25 mouse cellular contexts compared by ENCODE assay signal in the genomic region with DNA sequence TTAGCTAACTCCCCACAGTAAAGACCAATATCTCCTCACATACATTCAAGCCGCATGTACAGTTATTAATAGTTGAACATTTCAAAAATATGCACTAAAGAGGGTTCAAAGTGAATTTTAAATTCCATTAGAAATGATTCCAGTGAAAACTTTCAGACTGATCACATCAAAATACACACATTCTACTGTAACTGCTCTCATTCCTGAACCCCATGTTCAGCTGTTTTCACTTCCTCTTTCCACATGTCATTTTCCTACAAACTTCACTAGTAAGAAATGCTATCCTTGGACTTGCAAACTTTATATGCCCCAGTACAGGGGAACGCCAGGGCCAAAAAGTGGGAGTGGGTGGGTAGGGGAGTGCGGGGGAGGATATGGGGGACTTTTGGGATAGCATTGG. TPM values are rescaled to one million over a fixed set of nuclear protein-coding genes. Genes with fewer than 3 reads are reported as not detected.
DNase-seq lines count a peak whose midpoint lies in the region; ATAC-seq and TF ChIP-seq lines count a peak whose summit lies in the region.
"Had no signal": no experiment of that assay in that cellular context is flagged by ENCODE, and none has a peak within 500 bp of the region (broad histone marks: within the 10 kb centered on the region; RNA-seq: fewer than 3 reads in every experiment).

No protein-coding gene starts in this region.

- H3K27me3 ChIP-seq in CH12.LX (replicated peaks) (no peaks in the 10 kb centered on the region), MEL (ENCODE audit: control insufficient read depth in 1 of 2, insufficient read depth in 2 of 2, low read length in 2 of 2) (no peaks in the 10 kb centered on the region)
- no peaks in the 10 kb centered on the region for H3K27me3 ChIP-seq in forebrain, embryonic 15.5 days
- no peaks in the 10 kb centered on the region for H3K27me3 ChIP-seq in forebrain, postnatal 0 days (ENCODE audit: insufficient read depth, low read length)
- H3K27me3 ChIP-seq: embryonic facial prominence, embryonic 13.5 days; forebrain, embryonic 12.5 days; hindbrain, embryonic 15.5 days; Patski had no signal

- H3K36me3 ChIP-seq in CH12.LX (replicated peaks in 1 of 2; ENCODE audit: control insufficient read depth in 1 of 2, insufficient read depth in 1 of 2, low read length in 1 of 2) (peaks cover 31 to 57% of the 10 kb centered on the region in 2 experiments), MEL (ENCODE audit: control insufficient read depth in 1 of 2, insufficient read depth in 2 of 2, low read length in 2 of 2) (peaks cover 2 to 8% of the 10 kb centered on the region in 2 experiments), macrophage (ENCODE audit: inconsistent target) (no peaks in the 10 kb centered on the region)
- H3K36me3 ChIP-seq in forebrain, embryonic 15.5 days, result peaks cover 4% of the 10 kb centered on the region
- H3K36me3 ChIP-seq in forebrain, postnatal 0 days (ENCODE audit: insufficient read depth), result peaks cover 3% of the 10 kb centered on the region; the same call in 1 of the 2 replicates

- H3K4me1 ChIP-seq in CH12.LX (ENCODE audit: control insufficient read depth in 1 of 2, insufficient read depth in 2 of 2) (peaks cover 6 to 50% of the 10 kb centered on the region in 2 experiments), MEL (ENCODE audit: control insufficient read depth in 1 of 2, insufficient read depth in 2 of 2, low read length in 2 of 2) (peaks cover 0 to 2% of the 10 kb centered on the region in 2 experiments; a peak in 2 of 4 replicates)
- peaks cover 25% of the 10 kb centered on the region for H3K4me1 ChIP-seq in forebrain, embryonic 15.5 days
- H3K4me1 ChIP-seq in forebrain, postnatal 0 days (ENCODE audit: insufficient read depth), result peaks cover 3% of the 10 kb centered on the region; the same call in 1 of the 2 replicates

- TF ChIP-seq EP300 in CH12.LX (IDR thresholded peaks at IDR 0.05; ENCODE audit: low read length) (peak; percentile 85), MEL (IDR thresholded peaks at IDR 0.05; ENCODE audit: low read depth in 1 of 2, low read length in 2 of 2) (no peak)

- TF ChIP-seq POLR2A in CH12.LX (IDR thresholded peaks at IDR 0.05; ENCODE audit: low read depth, low read length) (no peak), MEL (IDR thresholded peaks at IDR 0.05; ENCODE audit: control insufficient read depth in 1 of 2, insufficient read depth in 1 of 2, low read depth in 1 of 2, low read length in 2 of 2, poor library complexity in 1 of 2) (no peak)

- H3K4me3 ChIP-seq in CH12.LX (replicated peaks in 1 of 3; ENCODE audit: low read depth in 2 of 3, low read length in 2 of 3, poor library complexity in 1 of 3) (no peak overlapping the region), MEL (ENCODE audit: control insufficient read depth in 1 of 2, insufficient read depth in 1 of 2, low read depth in 2 of 2, low read length in 2 of 2) (no peak overlapping the region), macrophage (ENCODE audit: inconsistent target) (no peak overlapping the region)
- H3K4me3 ChIP-seq in forebrain, embryonic 15.5 days, result no peak overlapping the region
- no peak overlapping the region for H3K4me3 ChIP-seq in forebrain, postnatal 0 days (ENCODE audit: low read depth, low read length)
- H3K4me3 ChIP-seq: embryonic facial prominence, embryonic 10.5 days; embryonic facial prominence, embryonic 13.5 days; erythroblast, embryonic 14.5 days; forebrain, embryonic 12.5 days; hindbrain, embryonic 12.5 days; hindbrain, embryonic 15.5 days had no signal

- no peak for DNase-seq in CH12.LX (ENCODE audit: extremely low read depth)
- DNase-seq in MEL (ENCODE audit: low read depth, low spot score), result peak; percentile 31
- DNase-seq in forebrain, postnatal 0 days, result no peak
- DNase-seq in thymus, postnatal 10 days (ENCODE audit: low spot score in 2 of 2), result no peak
- DNase-seq: adrenal gland, postnatal 10 days; adrenal gland, postnatal 36 days; cerebellum, adult 11 months; cerebellum, adult 2 months; cerebellum, adult 9-11 months; cerebellum, postnatal 36 days; embryo, embryonic 11 days; gastrocnemius, postnatal 10 days; heart, adult 11 months had no signal

- no peak for ATAC-seq in forebrain, embryonic 15.5 days (replicated peaks)
- no peak for ATAC-seq in forebrain, postnatal 0 days
- ATAC-seq: CD4-positive, CD25-positive, alpha-beta regulatory T cell, adult 4 months; forebrain, embryonic 16.5 days; Patski had no signal

- dilution Hi-C loops in CH12.LX (cut with MboI; ENCODE audit: extremely low pct_ligation_motif_present, extremely low pct_unique_long_range_greater_than_20kb, low sequenced_read_pairs), result no loop called here

- in situ Hi-C loops in CH12.LX (cut with MboI; ENCODE audit: low pct_ligation_motif_present, low pct_unique_long_range_greater_than_20kb, low sequenced_read_pairs), result loop anchor here (10.0 to 25.0 kb wide), 2 partner anchors 130 to 598 kb away; no protein-coding TSS in a partner anchor

- TF ChIP-seq CTCF in CH12.LX (conservative IDR thresholded peaks at IDR 0.05 in 1 of 2, IDR thresholded peaks at IDR 0.05 in 1 of 2; ENCODE audit: low read depth in 2 of 2, low read length in 2 of 2), result no peak
- TF ChIP-seq CTCF in MEL (IDR thresholded peaks at IDR 0.05 in 2 of 3, conservative IDR thresholded peaks at IDR 0.05 in 1 of 3; ENCODE audit: control insufficient read depth in 1 of 3, insufficient read depth in 1 of 3, low read depth in 2 of 3, low read length in 3 of 3, poor library complexity in 1 of 3, severe bottlenecking in 1 of 3), result no peak
- no peak for TF ChIP-seq CTCF in forebrain, postnatal 0 days (IDR thresholded peaks at IDR 0.05; ENCODE audit: low read depth)

- peaks cover 65% of the 10 kb centered on the region for H3K79me2 ChIP-seq in CH12.LX (replicated peaks; ENCODE audit: control insufficient read depth, extremely low read depth, insufficient read depth, poor library complexity, severe bottlenecking)
- no peaks in the 10 kb centered on the region for H3K79me2 ChIP-seq in MEL (ENCODE audit: control insufficient read depth, insufficient read depth, low read length, poor library complexity)
- H3K79me2 ChIP-seq in macrophage (ENCODE audit: inconsistent target), result peaks cover 87% of the 10 kb centered on the region

- H3K27ac ChIP-seq in CH12.LX (ENCODE audit: insufficient read depth, low read depth) (no peak overlapping the region), MEL (ENCODE audit: control insufficient read depth, low read depth, low read length) (no peak overlapping the region), macrophage (peak overlapping the region; percentile 98)
- no peak overlapping the region for H3K27ac ChIP-seq in forebrain, embryonic 15.5 days (replicated peaks)
- no peak overlapping the region for H3K27ac ChIP-seq in forebrain, postnatal 0 days (ENCODE audit: low read depth, low read length)
- H3K27ac ChIP-seq: embryonic facial prominence, embryonic 10.5 days; embryonic facial prominence, embryonic 13.5 days; forebrain, embryonic 12.5 days; hindbrain, embryonic 12.5 days; hindbrain, embryonic 15.5 days had no signal

- H3K4me2 ChIP-seq in CH12.LX (ENCODE audit: insufficient read depth, low read depth, poor library complexity, severe bottlenecking), result no peak overlapping the region
- no peak overlapping the region for H3K4me2 ChIP-seq in forebrain, embryonic 15.5 days (replicated peaks)
- H3K4me2 ChIP-seq in forebrain, postnatal 0 days (ENCODE audit: low read depth), result no peak overlapping the region
- H3K4me2 ChIP-seq: embryonic facial prominence, embryonic 13.5 days; forebrain, embryonic 12.5 days; heart, embryonic 11.5 days; hindbrain, embryonic 12.5 days; hindbrain, embryonic 15.5 days had no signal

- no peak for TF ChIP-seq RAD21 in CH12.LX (IDR thresholded peaks at IDR 0.05; ENCODE audit: low read depth, low read length)
- no peak for TF ChIP-seq RAD21 in MEL (IDR thresholded peaks at IDR 0.05; ENCODE audit: low read depth, low read length)

- WGBS in macrophage (ENCODE audit: missing documents), result 29% methylated on average over 1 of the region's 3 CpGs
- 99% methylated on average over 3 of the region's 3 CpGs for WGBS in forebrain, embryonic 15.5 days
- 96% methylated on average over 3 of the region's 3 CpGs for WGBS in forebrain, postnatal 0 days

- H3K9ac ChIP-seq in CH12.LX (ENCODE audit: insufficient read depth, low read depth) (no peak overlapping the region), MEL (ENCODE audit: control insufficient read depth, low read depth, low read length, poor library complexity, severe bottlenecking) (no peak overlapping the region)
- no peak overlapping the region for H3K9ac ChIP-seq in forebrain, embryonic 15.5 days (replicated peaks)
- H3K9ac ChIP-seq in forebrain, postnatal 0 days, result no peak overlapping the region
- H3K9ac ChIP-seq: embryonic facial prominence, embryonic 13.5 days; forebrain, embryonic 12.5 days; hindbrain, embryonic 12.5 days; hindbrain, embryonic 15.5 days had no signal

- H3K9me3 ChIP-seq in CH12.LX (replicated peaks; ENCODE audit: low read length) (no peaks in the 10 kb centered on the region), MEL (replicated peaks; ENCODE audit: insufficient read depth, low read length) (no peaks in the 10 kb centered on the region)
- no peaks in the 10 kb centered on the region for H3K9me3 ChIP-seq in forebrain, embryonic 15.5 days
- no peaks in the 10 kb centered on the region for H3K9me3 ChIP-seq in forebrain, postnatal 0 days (ENCODE audit: low read length)
- H3K9me3 ChIP-seq: embryonic facial prominence, embryonic 10.5 days; embryonic facial prominence, embryonic 13.5 days; forebrain, embryonic 12.5 days; hindbrain, embryonic 12.5 days; hindbrain, embryonic 15.5 days had no signal

TF ChIP-seq in CH12.LX, 34 proteins besides CTCF, POLR2A, EP300 and RAD21 (continues in another document):
- TF ChIP-seq IRF4 (IDR thresholded peaks at IDR 0.05; ENCODE audit: low read depth, low read length) (peak; percentile 70), KAT2A (IDR thresholded peaks at IDR 0.05; ENCODE audit: insufficient replicate concordance, low read length) (no peak)

TF ChIP-seq in MEL, 35 proteins besides CTCF, POLR2A, EP300 and RAD21 (continues in another document):
- TF ChIP-seq MXI1 (IDR thresholded peaks at IDR 0.05; ENCODE audit: low read depth, low read length), result no peak

RNA-seq across cellular contexts. Expression of a gene that starts 12.6 kb away (rescaled TPM):
- total RNA-seq in CH12.LX (2012; rRNA removed), result 18.9 and 19.8 TPM in 2 replicates
- total RNA-seq in CH12.LX (2014; rRNA removed), result 23.4 and 23.9 TPM in 2 replicates
- polyA plus RNA-seq in CH12.LX (2012; ENCODE audit: insufficient read length, low read depth), result 23.8 and 27.7 TPM in 2 replicates
- 6.0 and 8.1 TPM in 2 replicates for total RNA-seq in MEL (2012; rRNA removed)
- 10 to 100 TPM; 14.0 to 42.5 TPM for polyA plus RNA-seq in MEL (2012; ENCODE audit: insufficient read depth in 1 of 2, insufficient read length in 2 of 2, low read depth in 1 of 2, low replicate concordance in 2 of 2, missing spikeins in 1 of 2)
- 100 to 1,000 TPM in 1 of 26 experiments, 10 to 100 TPM in 25; 16.0 to 103 (median 57.8) TPM for total RNA-seq in macrophage (2018; cell fraction: chromatin; rRNA removed)
- 10 to 100 TPM; 21.2 to 49.0 (median 33.4) TPM for total RNA-seq in macrophage (2018; cell fraction: cytosol; rRNA removed)
- total RNA-seq in macrophage (2018; cell fraction: nucleus; rRNA removed), result 100 to 1,000 TPM in 1 of 26 experiments, 10 to 100 TPM in 25; 28.5 to 109 (median 58.0) TPM
- polyA plus RNA-seq in macrophage (2018), result 17.3 to 21.9 TPM (median 20.8 TPM) in 3 replicates
- polyA plus RNA-seq in forebrain, embryonic 15.5 days (2015; fragmentation: Nextera tagmentation; extraction: Ambion mirVana), result 34.9 and 37.5 TPM in 2 replicates
- 70.1 and 82.7 TPM in 2 replicates for total RNA-seq in forebrain, postnatal 0 days (2014; rRNA removed)
- 22.2 and 22.9 TPM in 2 replicates for polyA plus RNA-seq in forebrain, postnatal 0 days (2015; fragmentation: Nextera tagmentation; extraction: Ambion mirVana)
